Mouse (Mus musculus) adrenal gland (tissue): ENCODE results near the gene Aif1.
"Not testable (repeated sequence)": the region's sequence is repeated elsewhere in the genome, so short reads cannot be mapped to it uniquely, and the experiment has no call there.

ENCODE experiments used
- intact Hi-C: fragments of 180-260 bp; cut with DNase I; formaldehyde crosslinking; loops from one replicate; pipeline ENCODE4 v1.15.1; 2025

Gene Aif1

GRCm38 (mm10) chr17:35152121-35152520 is 23.7 kb downstream of the Aif1 start:
- intact Hi-C loops = no loop called here

- intact Hi-C loops = no loop called here
These were observed 27.8 kb downstream of the Aif1 start for GRCm38 (mm10) chr17:35147922-35148639.

GRCm38 (mm10) chr17:35147348-35147747 is 28.5 kb downstream of the Aif1 start:
- intact Hi-C loops = no loop called here

GRCm38 (mm10) chr17:35146139-35146538 is 29.7 kb downstream of the Aif1 start:
- intact Hi-C loops = no loop called here

- intact Hi-C loops = no loop called here
These were observed 33.9 kb downstream of the Aif1 start for GRCm38 (mm10) chr17:35141971-35142370.

- intact Hi-C loops = no loop called here
These were observed 35.3 kb downstream of the Aif1 start for GRCm38 (mm10) chr17:35140490-35140996.

GRCm38 (mm10) chr17:35139269-35139668 is 36.6 kb downstream of the Aif1 start:
- intact Hi-C loops = no loop called here

GRCm38 (mm10) chr17:35135591-35136320 is 40.1 kb downstream of the Aif1 start:
- intact Hi-C loops = no loop called here

- intact Hi-C loops = no loop called here
These were observed 40.9 kb downstream of the Aif1 start, which contains the start of gene Bag6 for GRCm38 (mm10) chr17:35134801-35135590. Gene Bag6, plus strand, starts transcription at chr17:35135178.

- intact Hi-C loops = no loop called here
These were observed 42.4 kb downstream of the Aif1 start for GRCm38 (mm10) chr17:35133517-35133916.

- intact Hi-C loops = no loop called here
These were observed 43.7 kb downstream of the Aif1 start for GRCm38 (mm10) chr17:35132174-35132560.

- intact Hi-C loops = no loop called here
These were observed 44.2 kb downstream of the Aif1 start, which contains the start of gene Apom for GRCm38 (mm10) chr17:35131500-35132173. Gene Apom, minus strand, starts transcription at chr17:35132050.

- intact Hi-C loops = no loop called here
These were observed 44.8 kb downstream of the Aif1 start for GRCm38 (mm10) chr17:35131038-35131437.

- intact Hi-C loops = no loop called here
These were observed 46.9 kb downstream of the Aif1 start for GRCm38 (mm10) chr17:35128996-35129395.

- intact Hi-C loops = no loop called here
These were observed 48.9 kb downstream of the Aif1 start for GRCm38 (mm10) chr17:35127017-35127416.

- intact Hi-C loops = no loop called here
These were observed 49.7 kb downstream of the Aif1 start, which contains the start of gene D17H6S53E for GRCm38 (mm10) chr17:35126206-35126611. Gene D17H6S53E, plus strand, starts transcription at chr17:35126373.

- intact Hi-C loops = no loop called here
These were observed 50.3 kb downstream of the Aif1 start for GRCm38 (mm10) chr17:35125578-35125977.

- intact Hi-C loops = no loop called here
These were observed 50.8 kb downstream of the Aif1 start for GRCm38 (mm10) chr17:35125081-35125480.

- intact Hi-C loops = not testable (repeated sequence)
These were observed 51.5 kb downstream of the Aif1 start for GRCm38 (mm10) chr17:35124261-35124896.

GRCm38 (mm10) chr17:35123287-35123686 is 52.6 kb downstream of the Aif1 start:
- intact Hi-C loops = not testable (repeated sequence)
